Mouse (Mus musculus) stomach, postnatal 0 days (tissue): ENCODE data around the gene Ddx39b. TPM values are rescaled to one million over a fixed set of nuclear protein-coding genes. Genes with fewer than 3 reads are reported as not detected.
"Not testable (repeated sequence)": the region's sequence is repeated elsewhere in the genome, so short reads cannot be mapped to it uniquely, and the experiment has no call there.

Source experiments
- ATAC-seq: fragments of 200-750 bp; cut with Nextera tagmentation; 2 replicates; pipeline ENCODE4 v1.8.0; 2017; ENCODE audit not compliant: low FRiP score, low TSS enrichment
- DNase-seq: peaks from one replicate; pipeline ENCODE4 v3.0.0-alpha.2; 2016; ENCODE audit warnings: low spot score
- H3K27ac ChIP-seq: fragments of 300-500 bp; sonication (generic); replicated peaks from 2 replicates; pipeline ENCODE4 v1.5.1; 2014; ENCODE audit warnings: mild to moderate bottlenecking, control low read depth
- H3K27me3 ChIP-seq: fragments of 300-500 bp; sonication (generic); 2 replicates; pipeline ENCODE4 v1.6.1; 2014; ENCODE audit warnings: low read length; ENCODE audit not compliant: control insufficient read depth, insufficient read depth
- H3K36me3 ChIP-seq: fragments of 300-500 bp; sonication (generic); 2 replicates; pipeline ENCODE4 v1.6.1; 2014; ENCODE audit warnings: low read length, mixed read lengths; ENCODE audit not compliant: control insufficient read depth, insufficient read depth
- H3K4me1 ChIP-seq: fragments of 300-500 bp; sonication (generic); replicated peaks from 2 replicates; pipeline ENCODE4 v1.6.1; 2014; ENCODE audit warnings: antibody characterized with exemption; ENCODE audit not compliant: control insufficient read depth, insufficient read depth
- H3K4me2 ChIP-seq: fragments of 300-500 bp; sonication (generic); replicated peaks from 2 replicates; pipeline ENCODE4 v1.6.1; 2014; ENCODE audit warnings: low read depth, mild to moderate bottlenecking, control low read depth, moderate library complexity
- H3K4me3 ChIP-seq: fragments of 300-500 bp; sonication (generic); 2 replicates; pipeline ENCODE4 v1.5.1; 2014; ENCODE audit warnings: low read depth, low read length, control low read depth
- H3K9ac ChIP-seq: fragments of 300-500 bp; sonication (generic); 2 replicates; pipeline ENCODE4 v1.6.1; 2014; ENCODE audit warnings: mild to moderate bottlenecking, low read length, control low read depth, mixed read lengths
- H3K9me3 ChIP-seq: fragments of 300-500 bp; sonication (generic); 2 replicates; pipeline ENCODE4 v1.6.1; 2016; ENCODE audit warnings: low read length; ENCODE audit not compliant: control insufficient read depth
- CTCF ChIP-seq: IDR thresholded peaks from 2 replicates; pipeline ENCODE4 v1.5.1; 2016; ENCODE audit warnings: antibody characterized with exemption, low read depth, mild to moderate bottlenecking, moderate library complexity
- EP300 ChIP-seq: optimal IDR thresholded peaks from 2 replicates; pipeline ENCODE3; 2016; ENCODE audit warnings: antibody characterized with exemption
- whole genome bisulfite sequencing: fragments of 180-500 bp; shearing (Covaris S2); extraction: QIAGEN DNeasy Blood & Tissue Kit; methylation state at CpG from one replicate; pipeline ENCODE4 v1.1.7; 2014; 5-methylcytosine and 5-hydroxymethylcytosine counted together
- polyA plus RNA-seq: library from polyadenylated mRNA; unstranded; fragments of >200 nt; fragmentation: Nextera tagmentation; extraction: Ambion mirVana; gene quantifications from 2 replicates; pipeline ENCODE4 v1.2.1, GENCODE M21; 2015

Ddx39b gene
- polyA plus RNA-seq, 1 experiment from 2014 or later = 143 TPM

GRCm38 (mm10) chr17:35233114-35233980, 8.2 kb upstream of the Ddx39b start, which contains the start of gene Atp6v1g2:
Gene Atp6v1g2 (plus strand): TSS chr17:35233660.
- no peaks in the 10 kb centered on the region for H3K9me3 ChIP-seq
- WGBS = 35% methylated on average over 18 of the region's 18 CpGs
- no peak for TF ChIP-seq EP300
- TF ChIP-seq CTCF = no peak
- peak within 1 kb of the TSS; percentile 91 for H3K4me2 ChIP-seq
- DNase-seq (peak; percentile 60), ATAC-seq (peak; percentile 17)
- H3K4me1 ChIP-seq = peaks cover 2% of the 10 kb centered on the region
- H3K27me3 ChIP-seq = no peaks in the 10 kb centered on the region
- H3K36me3 ChIP-seq = peaks cover 4% of the 10 kb centered on the region
- H3K9ac ChIP-seq = peak within 1 kb of the TSS; percentile 86; the same call in 1 of the 2 replicates
- peak within 1 kb of the TSS; percentile 97 for H3K27ac ChIP-seq
- peak within 1 kb of the TSS; percentile 56 for H3K4me3 ChIP-seq

- H3K4me3 ChIP-seq = not testable (repeated sequence)
Measured at GRCm38 (mm10) chr17:35234090-35234489, 7.5 kb upstream of the Ddx39b start.

GRCm38 (mm10) chr17:35234903-35235302, 6.6 kb upstream of the Ddx39b start:
- ATAC-seq = 0 out of 2 replicates have a peak, but pooled peaks have one; percentile 5
- DNase-seq = peak; percentile 66
- no peaks in the 10 kb centered on the region; the same call in 1 of the 2 replicates for H3K36me3 ChIP-seq
- H3K4me3 ChIP-seq = peak overlapping the region; percentile 56
- no peaks in the 10 kb centered on the region for H3K27me3 ChIP-seq
- no peaks in the 10 kb centered on the region for H3K9me3 ChIP-seq
- peaks cover 2% of the 10 kb centered on the region for H3K4me1 ChIP-seq
- WGBS = 4% methylated on average over 31 of the region's 31 CpGs
- TF ChIP-seq CTCF = peak; percentile 30; the same call in 1 of the 2 replicates
- TF ChIP-seq EP300 = no peak
- H3K4me2 ChIP-seq = peak overlapping the region; percentile 91
- H3K27ac ChIP-seq = peak overlapping the region; percentile 97
- peak overlapping the region; percentile 86 for H3K9ac ChIP-seq

More at GRCm38 (mm10) chr17:35234090-35234489, 7.5 kb upstream of the Ddx39b start:
- Histone ChIP-seq H3K4me2 (peak overlapping the region; percentile 91), H3K27ac (peak overlapping the region; percentile 85)
- H3K27me3 ChIP-seq, DNase-seq, ATAC-seq, H3K36me3 ChIP-seq, H3K9me3 ChIP-seq, H3K4me1 ChIP-seq, H3K9ac ChIP-seq: not testable (repeated sequence)
- WGBS = 67% methylated on average over 7 of the region's 7 CpGs

GRCm38 (mm10) chr17:35235614-35236389, 5.7 kb upstream of the Ddx39b start, which contains the start of gene Nfkbil1:
Gene Nfkbil1 (minus strand): TSS chr17:35235792.
- WGBS = under 1% methylated on average over 35 of the region's 35 CpGs
- no peaks in the 10 kb centered on the region; the same call in 1 of the 2 replicates for H3K36me3 ChIP-seq
- DNase-seq (peak; percentile 91), ATAC-seq (peak; percentile 80)
- peaks cover 3% of the 10 kb centered on the region for H3K4me1 ChIP-seq
- no peaks in the 10 kb centered on the region for H3K27me3 ChIP-seq
- peak within 1 kb of the TSS; percentile 56 for H3K4me3 ChIP-seq
- H3K27ac ChIP-seq = peak within 1 kb of the TSS; percentile 97
- H3K4me2 ChIP-seq = peak within 1 kb of the TSS; percentile 91
- no peaks in the 10 kb centered on the region for H3K9me3 ChIP-seq
- TF ChIP-seq CTCF (no peak), EP300 (peak; percentile 63)
- peak within 1 kb of the TSS; percentile 86 for H3K9ac ChIP-seq

GRCm38 (mm10) chr17:35236390-35236746, 5.2 kb upstream of the Ddx39b start:
- peak; percentile 68 for ATAC-seq
- H3K27me3 ChIP-seq = no peaks in the 10 kb centered on the region
- H3K36me3 ChIP-seq = no peaks in the 10 kb centered on the region; the same call in 1 of the 2 replicates
- TF ChIP-seq CTCF (peak; percentile 100), EP300 (no peak)
- H3K9ac ChIP-seq = peak overlapping the region; percentile 86
- WGBS = under 1% methylated on average over 18 of the region's 18 CpGs
- H3K9me3 ChIP-seq = no peaks in the 10 kb centered on the region
- H3K4me1 ChIP-seq = peaks cover 6% of the 10 kb centered on the region
- H3K27ac ChIP-seq = peak overlapping the region; percentile 97
- peak overlapping the region; percentile 91 for H3K4me2 ChIP-seq
- peak overlapping the region; percentile 56 for H3K4me3 ChIP-seq
- peak; percentile 96 for DNase-seq
